Mouse (Mus musculus): Measurements from ENCODE around the gene Ttll3. TPM values are rescaled to one million over a fixed set of nuclear protein-coding genes. Genes with fewer than 3 reads are reported as not detected.

The Ttll3 gene
- total and polyA plus RNA-seq, 2 experiments from 2014 or later = 10.0 to 14.6 TPM

DNA sequence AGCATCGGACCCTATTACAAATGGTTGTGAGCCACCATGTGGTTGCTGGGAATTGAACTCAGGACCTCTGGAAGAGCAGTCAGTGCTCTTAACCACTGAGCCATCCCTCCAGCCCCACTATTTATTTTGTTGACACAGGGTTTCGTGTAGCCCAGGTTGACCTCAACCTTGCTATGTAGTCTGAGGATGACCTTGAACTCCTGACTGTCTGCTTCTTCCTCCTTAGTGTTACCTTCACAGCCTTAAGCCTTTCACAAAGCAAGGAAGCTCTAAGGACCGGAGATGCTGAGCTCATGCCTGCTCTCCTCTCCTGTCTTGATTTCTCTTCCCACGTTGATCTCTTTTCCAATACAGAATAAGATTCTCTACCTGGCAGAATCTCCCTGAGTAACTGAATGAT lies 42.2 kb upstream of the Ttll3 start:
- ATAC-seq (ENCODE audit: low FRiP score) (no peak), DNase-seq (ENCODE audit: low spot score) (no peak)
- no peak overlapping the region for H3K4me2 ChIP-seq (ENCODE audit: low read depth, low read length, poor library complexity, severe bottlenecking)
- H3K4me3 ChIP-seq (ENCODE audit: low read depth, low read length) = no peak overlapping the region
- WGBS = 86% methylated on average over 4 of the region's 4 CpGs
- H3K27me3 ChIP-seq (ENCODE audit: insufficient read depth, low read length) = no peaks in the 10 kb centered on the region
- no peaks in the 10 kb centered on the region for H3K36me3 ChIP-seq (ENCODE audit: insufficient read depth, low read length)
- H3K27ac ChIP-seq (ENCODE audit: low read depth, low read length) = no peak overlapping the region
- TF ChIP-seq CTCF (IDR thresholded peaks at IDR 0.05) = no peak
- no peaks in the 10 kb centered on the region for H3K9me3 ChIP-seq (ENCODE audit: low read length)
- H3K9ac ChIP-seq (replicated peaks; ENCODE audit: low read length, poor library complexity, severe bottlenecking) = no peak overlapping the region
- peaks cover 10% of the 10 kb centered on the region; the same call in 1 of the 2 replicates for H3K4me1 ChIP-seq (ENCODE audit: insufficient read depth, low read length)

DNA sequence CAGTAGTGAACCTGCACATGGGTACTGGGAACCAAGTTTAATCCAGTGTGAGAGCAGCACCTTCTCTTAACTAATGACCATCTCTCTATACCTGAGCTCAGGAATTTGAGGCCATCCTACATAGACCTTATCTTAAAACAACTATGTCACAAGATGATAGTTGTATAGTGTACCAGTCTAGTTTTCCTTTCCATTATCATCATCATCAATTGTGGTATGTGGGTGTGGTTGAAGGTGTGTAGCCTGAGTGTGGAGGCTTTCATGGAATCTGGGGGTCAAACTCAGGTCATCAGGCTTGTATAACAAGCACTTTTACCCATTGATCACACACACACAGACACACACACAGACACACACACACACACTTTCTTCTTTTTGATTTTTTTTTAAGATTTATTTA lies 38.5 kb upstream of the Ttll3 start:
- Histone ChIP-seq H3K36me3 (ENCODE audit: insufficient read depth, low read length) (no peaks in the 10 kb centered on the region), H3K4me1 (ENCODE audit: insufficient read depth, low read length) (no peaks in the 10 kb centered on the region), H3K27me3 (ENCODE audit: insufficient read depth, low read length) (no peaks in the 10 kb centered on the region), H3K9me3 (ENCODE audit: low read length) (no peaks in the 10 kb centered on the region), H3K9ac (replicated peaks; ENCODE audit: low read length, poor library complexity, severe bottlenecking) (no peak overlapping the region), H3K27ac (ENCODE audit: low read depth, low read length) (no peak overlapping the region), H3K4me2 (ENCODE audit: low read depth, low read length, poor library complexity, severe bottlenecking) (no peak overlapping the region), H3K4me3 (ENCODE audit: low read depth, low read length) (no peak overlapping the region)
- ATAC-seq (ENCODE audit: low FRiP score) = no peak
- TF ChIP-seq CTCF (IDR thresholded peaks at IDR 0.05) = no peak
- no peak for DNase-seq (ENCODE audit: low spot score)

DNA sequence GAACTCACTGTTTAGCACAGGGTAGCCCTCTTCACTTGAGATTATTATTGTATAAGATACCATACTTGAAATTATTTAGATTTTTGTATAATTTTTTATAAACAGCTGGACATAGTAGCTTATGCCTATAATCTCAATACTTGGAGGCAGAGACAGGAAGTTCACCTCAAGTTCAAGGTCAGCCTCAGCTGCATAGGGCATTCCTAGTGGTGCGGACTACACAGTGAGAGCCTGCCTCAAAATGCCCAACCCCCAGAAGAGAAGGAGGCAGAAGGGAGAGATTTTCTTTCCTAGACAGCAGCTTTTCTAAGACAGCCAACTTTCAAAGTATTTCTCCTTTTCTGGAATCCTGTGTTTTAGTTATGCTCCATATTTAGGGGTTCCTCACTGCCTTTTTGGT lies 37.9 kb upstream of the Ttll3 start:
- H3K9ac ChIP-seq (replicated peaks; ENCODE audit: low read length, poor library complexity, severe bottlenecking) = no peak overlapping the region
- no peaks in the 10 kb centered on the region for H3K36me3 ChIP-seq (ENCODE audit: insufficient read depth, low read length)
- 93% methylated on average over 1 of the region's 1 CpGs for WGBS
- H3K27ac ChIP-seq (ENCODE audit: low read depth, low read length) = no peak overlapping the region
- no peak overlapping the region for H3K4me3 ChIP-seq (ENCODE audit: low read depth, low read length)
- DNase-seq (ENCODE audit: low spot score) (no peak), ATAC-seq (ENCODE audit: low FRiP score) (no peak)
- H3K27me3 ChIP-seq (ENCODE audit: insufficient read depth, low read length) = no peaks in the 10 kb centered on the region
- no peaks in the 10 kb centered on the region for H3K4me1 ChIP-seq (ENCODE audit: insufficient read depth, low read length)
- H3K9me3 ChIP-seq (ENCODE audit: low read length) = no peaks in the 10 kb centered on the region
- TF ChIP-seq CTCF (IDR thresholded peaks at IDR 0.05) = no peak
- H3K4me2 ChIP-seq (ENCODE audit: low read depth, low read length, poor library complexity, severe bottlenecking) = no peak overlapping the region

DNA sequence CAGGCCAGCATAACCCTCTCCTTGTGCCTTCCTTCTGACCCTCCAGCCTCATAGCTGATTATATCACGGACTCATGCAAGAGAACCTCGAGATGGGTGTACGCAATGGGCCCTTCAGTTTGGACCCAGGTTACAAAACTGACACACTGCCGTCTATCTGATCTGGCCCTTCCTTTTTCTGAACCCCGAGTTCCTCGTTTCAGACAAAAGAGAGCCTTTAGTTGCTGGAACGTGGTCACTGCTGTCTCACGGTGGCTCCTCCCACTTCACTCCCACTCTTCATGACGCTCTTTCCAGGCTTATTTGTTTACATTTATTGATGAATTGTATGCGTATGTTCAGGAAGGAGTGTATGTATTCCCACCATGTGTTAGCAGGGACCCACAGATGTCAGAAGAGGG lies 37.4 kb upstream of the Ttll3 start:
- no peak for ATAC-seq (ENCODE audit: low FRiP score)
- Histone ChIP-seq H3K27ac (ENCODE audit: low read depth, low read length) (no peak overlapping the region), H3K27me3 (ENCODE audit: insufficient read depth, low read length) (no peaks in the 10 kb centered on the region), H3K9ac (replicated peaks; ENCODE audit: low read length, poor library complexity, severe bottlenecking) (no peak overlapping the region), H3K36me3 (ENCODE audit: insufficient read depth, low read length) (no peaks in the 10 kb centered on the region), H3K4me3 (ENCODE audit: low read depth, low read length) (no peak overlapping the region), H3K4me2 (ENCODE audit: low read depth, low read length, poor library complexity, severe bottlenecking) (no peak overlapping the region), H3K9me3 (ENCODE audit: low read length) (no peaks in the 10 kb centered on the region), H3K4me1 (ENCODE audit: insufficient read depth, low read length) (no peaks in the 10 kb centered on the region)
- DNase-seq (ENCODE audit: low spot score) = no peak
- no peak for TF ChIP-seq CTCF (IDR thresholded peaks at IDR 0.05)
- 65% methylated on average over 10 of the region's 10 CpGs for WGBS

DNA sequence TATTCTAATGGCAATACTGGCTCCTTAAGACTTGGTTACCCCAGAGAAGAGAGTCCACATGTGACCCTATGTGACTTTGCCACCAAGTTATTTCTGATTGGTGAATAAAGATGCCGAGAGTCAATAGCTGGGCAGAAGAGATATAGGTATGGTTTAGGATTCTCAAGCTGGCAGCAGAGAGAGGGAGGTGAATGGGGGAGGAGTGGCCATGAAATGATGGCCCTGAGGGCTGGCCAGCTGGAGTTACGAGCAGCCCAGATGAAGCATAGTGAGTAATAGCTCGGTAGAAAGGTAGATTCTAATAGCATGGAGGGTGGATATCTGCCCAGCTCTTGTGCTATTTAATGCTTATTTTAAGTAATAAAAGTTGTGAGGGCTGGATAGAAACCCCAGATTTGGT lies 36.2 kb upstream of the Ttll3 start:
- Histone ChIP-seq H3K4me3 (ENCODE audit: low read depth, low read length) (no peak overlapping the region), H3K9me3 (ENCODE audit: low read length) (no peaks in the 10 kb centered on the region), H3K27me3 (ENCODE audit: insufficient read depth, low read length) (no peaks in the 10 kb centered on the region), H3K36me3 (ENCODE audit: insufficient read depth, low read length) (no peaks in the 10 kb centered on the region), H3K9ac (replicated peaks; ENCODE audit: low read length, poor library complexity, severe bottlenecking) (no peak overlapping the region), H3K4me2 (ENCODE audit: low read depth, low read length, poor library complexity, severe bottlenecking) (no peak overlapping the region), H3K4me1 (ENCODE audit: insufficient read depth, low read length) (no peaks in the 10 kb centered on the region), H3K27ac (ENCODE audit: low read depth, low read length) (no peak overlapping the region)
- 80% methylated on average over 3 of the region's 3 CpGs for WGBS
- TF ChIP-seq CTCF (IDR thresholded peaks at IDR 0.05) = no peak
- DNase-seq (ENCODE audit: low spot score) (no peak), ATAC-seq (ENCODE audit: low FRiP score) (no peak)

DNA sequence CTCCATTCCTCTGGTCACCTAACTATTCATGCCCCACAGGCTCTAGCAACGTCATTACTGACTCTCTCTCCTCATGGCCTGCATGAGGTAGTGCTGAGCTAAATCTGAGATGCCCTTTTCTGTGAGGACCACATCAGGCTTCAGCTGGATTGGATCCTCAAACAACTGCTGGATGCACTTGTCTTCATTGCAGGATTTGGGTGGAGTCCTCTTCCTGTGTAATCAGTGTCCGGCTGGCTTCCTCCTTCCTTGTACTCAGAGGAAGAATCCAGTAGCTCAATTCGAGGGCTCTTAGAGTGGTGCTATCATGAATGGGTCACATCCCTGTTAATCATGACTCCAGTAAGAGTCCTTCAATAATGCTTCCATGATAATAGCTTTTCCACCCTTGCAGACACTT lies 35.4 kb upstream of the Ttll3 start:
- H3K27ac ChIP-seq (ENCODE audit: low read depth, low read length) = no peak overlapping the region
- H3K36me3 ChIP-seq (ENCODE audit: insufficient read depth, low read length) = no peaks in the 10 kb centered on the region
- no peak for ATAC-seq (ENCODE audit: low FRiP score)
- 73% methylated on average over 3 of the region's 3 CpGs for WGBS
- no peaks in the 10 kb centered on the region for H3K9me3 ChIP-seq (ENCODE audit: low read length)
- no peak overlapping the region for H3K9ac ChIP-seq (replicated peaks; ENCODE audit: low read length, poor library complexity, severe bottlenecking)
- H3K27me3 ChIP-seq (ENCODE audit: insufficient read depth, low read length) = no peaks in the 10 kb centered on the region
- no peak overlapping the region for H3K4me2 ChIP-seq (ENCODE audit: low read depth, low read length, poor library complexity, severe bottlenecking)
- no peaks in the 10 kb centered on the region for H3K4me1 ChIP-seq (ENCODE audit: insufficient read depth, low read length)
- TF ChIP-seq CTCF (IDR thresholded peaks at IDR 0.05) = no peak
- H3K4me3 ChIP-seq (ENCODE audit: low read depth, low read length) = no peak overlapping the region
- DNase-seq (ENCODE audit: low spot score) = no peak
